Mouse (Mus musculus) heart, postnatal 0 days (tissue): ENCODE data around the gene U2af1. TPM values are rescaled to one million over a fixed set of nuclear protein-coding genes. Genes with fewer than 3 reads are reported as not detected.

ENCODE experiments used
- ATAC-seq: fragments of 200-750 bp; cut with Nextera tagmentation; 2 replicates; pipeline ENCODE4 v1.8.0; 2017; ENCODE audit warnings: low read depth, moderate number of reproducible peaks, moderate library complexity; ENCODE audit not compliant: insufficient read depth
- DNase-seq: peaks from one replicate; pipeline ENCODE4 v3.0.0-alpha.2; 2016; ENCODE audit warnings: low spot score
- H3K27ac ChIP-seq: fragments of 300-500 bp; sonication (generic); 2 replicates; pipeline ENCODE4 v1.5.1; 2014; ENCODE audit warnings: low read depth, mild to moderate bottlenecking
- H3K27me3 ChIP-seq: fragments of 300-500 bp; sonication (generic); 2 replicates; pipeline ENCODE4 v1.6.1; 2014; ENCODE audit warnings: low read length, mixed read lengths; ENCODE audit not compliant: control insufficient read depth, insufficient read depth
- H3K36me3 ChIP-seq: fragments of 300-500 bp; sonication (generic); replicated peaks from 2 replicates; pipeline ENCODE4 v1.6.1; 2014; ENCODE audit warnings: low read length, mixed read lengths; ENCODE audit not compliant: control insufficient read depth, insufficient read depth
- H3K4me1 ChIP-seq: fragments of 300-500 bp; sonication (generic); 2 replicates; pipeline ENCODE4 v1.6.1; 2014; ENCODE audit warnings: antibody characterized with exemption; ENCODE audit not compliant: control insufficient read depth, insufficient read depth
- H3K4me2 ChIP-seq: fragments of 300-500 bp; sonication (generic); 2 replicates; pipeline ENCODE4 v1.6.1; 2014; ENCODE audit warnings: low read depth, mild to moderate bottlenecking, low read length, moderate library complexity
- H3K4me3 ChIP-seq: fragments of 300-500 bp; sonication (generic); 2 replicates; pipeline ENCODE4 v1.5.1; 2014; ENCODE audit warnings: low read depth, low read length
- H3K9ac ChIP-seq: fragments of 300-500 bp; sonication (generic); replicated peaks from 2 replicates; pipeline ENCODE4 v1.6.1; 2014; ENCODE audit warnings: low read depth, low read length, mixed read lengths
- H3K9me3 ChIP-seq: fragments of 300-500 bp; sonication (generic); replicated peaks from 2 replicates; pipeline ENCODE4 v1.6.1; 2016; ENCODE audit warnings: low read length; ENCODE audit not compliant: control insufficient read depth
- CTCF ChIP-seq: IDR thresholded peaks from 2 replicates; pipeline ENCODE4 v1.5.1; 2016; ENCODE audit warnings: antibody characterized with exemption, control low read depth, low read depth
- EP300 ChIP-seq: IDR thresholded peaks from 2 replicates; pipeline ENCODE4 v1.6.1; 2016; ENCODE audit warnings: antibody characterized with exemption, low read depth
- WGBS: fragments of 180-500 bp; shearing (Covaris S2); extraction: QIAGEN DNeasy Blood & Tissue Kit; methylation state at CpG from one replicate; pipeline ENCODE4 v1.1.7; 2014; 5-methylcytosine and 5-hydroxymethylcytosine counted together
- polyA plus RNA-seq: library from polyadenylated mRNA; unstranded; fragments of >200 nt; fragmentation: Nextera tagmentation; extraction: Ambion mirVana; gene quantifications from 2 replicates; pipeline ENCODE4 v1.2.1, GENCODE M21; 2015
- total RNA-seq: library from RNA; depleted of rRNA; stranded (reverse); fragments of >200 nt; gene quantifications from 2 replicates; pipeline ENCODE4 v1.2.3, GENCODE M21; 2014; ENCODE audit warnings: low replicate concordance

The U2af1 gene
- total and polyA plus RNA-seq, 2 experiments from 2014 or later = 41.7 to 158 TPM

DNA sequence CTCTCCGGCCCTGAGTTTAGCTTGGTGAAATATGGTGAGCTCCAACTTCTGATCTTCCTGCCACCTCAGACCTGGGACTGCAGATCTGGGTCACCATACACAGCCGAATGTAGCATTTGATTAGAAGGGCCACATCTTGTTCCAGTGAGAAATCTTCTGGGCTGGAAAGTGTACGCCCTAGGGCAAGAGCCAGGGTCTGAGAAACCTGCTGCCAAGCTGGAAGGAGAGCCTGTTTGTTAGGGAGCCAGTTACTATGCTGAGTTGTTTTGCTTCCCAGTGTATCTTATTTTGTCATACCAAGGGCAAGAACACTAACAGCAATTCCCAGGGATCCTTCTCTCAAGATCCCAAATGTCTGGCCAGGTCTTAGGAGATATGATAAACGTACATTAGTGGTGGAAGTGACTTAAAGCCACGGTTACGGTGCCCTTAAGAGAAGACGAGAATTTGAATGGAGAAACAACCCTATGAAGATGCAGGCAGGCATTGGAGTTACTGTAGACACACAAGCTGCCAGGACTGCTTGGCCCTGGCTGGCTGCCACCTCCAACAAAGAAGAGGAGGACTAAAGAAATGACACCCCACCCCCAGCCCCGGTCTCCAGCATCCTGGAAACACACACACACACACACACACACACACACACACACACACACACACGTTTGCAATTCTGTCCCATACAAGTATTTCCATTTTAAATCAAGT lies 20.7 kb downstream of the U2af1 start:
- ATAC-seq (no peak), DNase-seq (peak; percentile 30)
- Histone ChIP-seq H3K36me3 (no peaks in the 10 kb centered on the region), H3K9ac (no peak overlapping the region), H3K27me3 (peaks cover 18% of the 10 kb centered on the region), H3K9me3 (no peaks in the 10 kb centered on the region), H3K27ac (no peak overlapping the region), H3K4me1 (no peaks in the 10 kb centered on the region), H3K4me3 (no peak overlapping the region), H3K4me2 (no peak overlapping the region)
- WGBS = 48% methylated on average over 9 of the region's 9 CpGs
- TF ChIP-seq CTCF (no peak), EP300 (no peak)

DNA sequence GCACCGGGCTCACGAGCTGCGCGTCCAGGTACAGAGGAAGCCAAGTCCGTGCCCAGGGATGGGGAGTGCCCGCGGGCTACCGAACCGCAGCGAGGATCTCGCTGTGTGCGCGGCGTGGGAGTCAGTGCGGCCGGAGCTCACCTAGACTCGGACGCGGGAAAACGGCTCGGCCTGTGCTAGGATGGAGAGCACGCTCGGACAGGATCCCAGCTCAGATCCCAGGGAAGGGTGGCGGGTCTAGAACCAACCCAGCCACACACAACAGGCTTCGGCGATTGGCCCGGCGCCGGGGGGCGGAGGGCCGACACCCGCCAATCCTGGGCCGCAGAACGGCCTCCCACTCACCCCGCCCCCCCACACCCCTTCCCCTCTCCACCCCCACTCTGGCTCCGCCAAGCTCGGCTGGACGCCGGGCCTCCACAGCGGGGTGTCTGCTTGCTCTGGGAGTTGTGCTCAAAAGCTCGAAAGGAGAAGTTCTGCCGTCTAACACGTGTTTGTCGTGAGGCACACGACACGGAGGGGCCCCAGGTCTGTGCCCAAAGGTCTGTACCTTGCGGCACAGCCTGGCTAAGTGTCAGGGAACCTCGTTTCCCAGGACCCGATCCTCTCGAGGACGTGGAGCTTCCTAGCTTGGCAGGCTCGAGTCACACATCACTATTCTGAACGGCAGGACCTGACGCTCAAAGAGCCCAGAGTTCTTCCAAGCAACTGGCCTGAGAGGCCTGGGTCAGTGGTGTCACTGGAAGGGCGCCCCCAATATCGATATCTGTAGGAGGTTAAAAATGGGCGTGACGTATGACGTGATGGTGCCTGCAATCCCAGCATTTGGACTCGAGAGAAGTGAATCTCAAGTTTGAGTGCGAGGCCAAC lies 21.5 kb downstream of the U2af1 start, which contains the start of gene Cbs:
TSS of gene Cbs (minus strand) at position 297 of the 870 bp plus-strand sequence.
- ATAC-seq (peak; percentile 87), DNase-seq (peak; percentile 49)
- Histone ChIP-seq H3K27me3 (peaks cover 18% of the 10 kb centered on the region), H3K27ac (no peak within 1 kb of the TSS), H3K4me2 (peak within 1 kb of the TSS; percentile 70), H3K36me3 (no peaks in the 10 kb centered on the region), H3K4me1 (no peaks in the 10 kb centered on the region), H3K4me3 (peak within 1 kb of the TSS; percentile 40), H3K9ac (0 out of 2 replicates have a peak within 1 kb of the TSS, but pooled peaks have one; percentile 7), H3K9me3 (no peaks in the 10 kb centered on the region)
- TF ChIP-seq CTCF (no peak), EP300 (no peak)
- WGBS = 5% methylated on average over 54 of the region's 61 CpGs

DNA sequence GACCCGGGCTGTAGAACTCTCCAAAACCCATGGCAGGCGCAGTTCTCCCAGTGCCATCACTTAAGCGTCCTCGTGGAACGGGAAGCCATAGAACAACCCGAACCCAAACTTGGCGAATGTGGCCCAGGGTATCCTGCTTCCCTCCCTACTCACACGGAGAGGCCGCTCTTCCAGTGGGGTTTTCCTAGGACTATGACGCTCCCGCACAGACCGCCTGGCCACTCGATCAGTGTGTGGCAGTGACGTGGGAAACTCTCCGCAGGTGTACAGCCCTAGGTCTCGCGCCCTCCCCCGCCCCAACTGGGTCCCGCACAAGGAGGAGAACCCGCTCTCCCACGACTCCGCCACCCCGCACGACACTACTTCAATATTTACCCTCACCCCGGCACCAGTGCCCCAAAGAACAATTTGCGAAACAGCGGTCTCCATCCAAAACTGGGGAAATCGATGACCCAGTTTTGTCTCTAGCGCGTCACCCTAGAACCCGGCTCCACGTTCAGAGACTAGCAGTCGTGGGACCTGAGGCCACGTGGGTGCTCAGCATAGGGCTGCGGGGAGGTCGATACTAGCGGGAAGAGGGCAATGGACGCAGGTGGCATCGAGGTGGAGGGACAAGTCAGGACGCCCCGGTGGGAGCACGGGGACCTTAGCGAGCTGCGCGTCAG lies 22.3 kb downstream of the U2af1 start:
- ATAC-seq = 0 out of 2 replicates have a peak, but pooled peaks have one; percentile 14
- TF ChIP-seq EP300 (no peak), CTCF (no peak)
- H3K27me3 ChIP-seq = peaks cover 18% of the 10 kb centered on the region
- H3K4me2 ChIP-seq = peak overlapping the region; percentile 70
- peak overlapping the region; percentile 40 for H3K4me3 ChIP-seq
- H3K36me3 ChIP-seq = no peaks in the 10 kb centered on the region
- 0 out of 2 replicates have a peak overlapping the region, but pooled peaks have one; percentile 7 for H3K9ac ChIP-seq
- no peak overlapping the region for H3K27ac ChIP-seq
- 4% methylated on average over 45 of the region's 45 CpGs for WGBS
- no peak for DNase-seq
- H3K4me1 ChIP-seq = no peaks in the 10 kb centered on the region
- H3K9me3 ChIP-seq = no peaks in the 10 kb centered on the region

DNA sequence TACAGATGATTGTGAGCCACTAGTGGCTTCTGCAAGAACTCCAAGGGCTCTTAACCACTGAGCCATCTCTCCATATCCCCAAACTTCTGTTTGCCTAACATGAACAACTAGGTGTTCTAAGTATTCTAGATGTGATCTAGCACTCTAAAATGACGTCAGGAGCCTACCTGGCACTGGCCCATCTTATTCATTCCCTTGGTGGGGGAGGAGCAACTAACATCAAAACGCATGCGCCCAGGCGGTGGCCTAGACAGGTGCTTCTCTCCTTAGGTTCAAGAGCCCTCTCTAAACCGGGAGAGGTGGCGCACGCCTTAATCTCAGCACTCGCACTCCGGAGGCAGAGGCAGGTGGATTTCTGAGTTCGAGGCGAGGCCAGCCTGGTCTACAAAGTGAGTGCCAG lies 22.9 kb downstream of the U2af1 start:
- Histone ChIP-seq H3K27me3 (peaks cover 18% of the 10 kb centered on the region), H3K4me1 (no peaks in the 10 kb centered on the region), H3K9me3 (no peaks in the 10 kb centered on the region), H3K9ac (no peak overlapping the region), H3K36me3 (no peaks in the 10 kb centered on the region), H3K4me3 (no peak overlapping the region), H3K27ac (no peak overlapping the region), H3K4me2 (no peak overlapping the region)
- TF ChIP-seq CTCF = no peak
- TF ChIP-seq EP300 = no peak
- no peak for DNase-seq
- 50% methylated on average over 11 of the region's 11 CpGs for WGBS
- ATAC-seq = no peak

DNA sequence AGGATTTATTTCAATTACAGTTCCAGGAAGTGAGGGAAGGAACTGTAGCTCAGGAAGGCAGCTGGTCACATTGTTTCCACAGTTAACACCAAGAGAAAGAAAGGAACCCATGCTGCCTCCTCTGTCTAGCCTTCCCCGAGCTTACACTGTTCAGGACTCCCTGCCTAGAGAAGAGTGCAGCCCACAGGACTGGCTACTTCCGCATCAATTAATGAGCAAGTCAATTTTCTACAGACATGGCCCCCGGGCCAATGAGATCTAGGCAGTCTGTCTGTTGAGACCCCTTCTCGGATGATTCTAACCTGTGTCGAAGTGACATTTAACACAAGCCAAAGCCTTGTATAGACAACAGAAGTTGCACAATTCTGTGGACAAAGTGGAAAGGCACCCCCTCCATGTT lies 23.8 kb downstream of the U2af1 start:
- H3K4me3 ChIP-seq = no peak overlapping the region
- no peaks in the 10 kb centered on the region for H3K36me3 ChIP-seq
- WGBS = 73% methylated on average over 5 of the region's 5 CpGs
- H3K27me3 ChIP-seq = peaks cover 18% of the 10 kb centered on the region
- H3K9ac ChIP-seq = no peak overlapping the region
- no peaks in the 10 kb centered on the region for H3K4me1 ChIP-seq
- no peak overlapping the region for H3K4me2 ChIP-seq
- H3K27ac ChIP-seq = no peak overlapping the region
- DNase-seq (no peak), ATAC-seq (no peak)
- TF ChIP-seq EP300 (no peak), CTCF (no peak)
- H3K9me3 ChIP-seq = no peaks in the 10 kb centered on the region
